Mouse (Mus musculus): Measurements from ENCODE around the gene Gm45233. TPM values are rescaled to one million over a fixed set of nuclear protein-coding genes. Genes with fewer than 3 reads are reported as not detected.

The Gm45233 gene
- polyA plus RNA-seq, 1 experiment from 2014 or later = not detected

GRCm38 (mm10) chr7:43511707-43512478, 68.0 kb downstream of the Gm45233 start:
- Histone ChIP-seq H3K9me3 (ENCODE audit: control insufficient read depth, low read length) (no peaks in the 10 kb centered on the region), H3K9ac (ENCODE audit: low read length) (no peak overlapping the region), H3K27ac (replicated peaks in 1 of 2; ENCODE audit: control insufficient read depth in 1 of 2, insufficient read depth in 1 of 2, low read depth in 2 of 2, low read length in 2 of 2) (no peak overlapping the region), H3K36me3 (ENCODE audit: control insufficient read depth, insufficient read depth, low read length) (no peaks in the 10 kb centered on the region), H3K4me2 (ENCODE audit: low read length) (no peak overlapping the region), H3K4me3 (ENCODE audit: control insufficient read depth in 1 of 2, insufficient read depth in 1 of 2, low read depth in 1 of 2, low read length in 2 of 2) (no peak overlapping the region), H3K27me3 (ENCODE audit: control insufficient read depth, insufficient read depth, low read length) (no peaks in the 10 kb centered on the region), H3K4me1 (ENCODE audit: control insufficient read depth in 2 of 2, insufficient read depth in 2 of 2, low read length in 2 of 2) (no peaks in the 10 kb centered on the region)
- ATAC-seq (ENCODE audit: insufficient number of reproducible peaks, insufficient read depth, low FRiP score, low read depth) = no peak
- 47% methylated on average over 4 of the region's 4 CpGs for WGBS

GRCm38 (mm10) chr7:43512519-43512918, 68.6 kb downstream of the Gm45233 start:
- H3K4me3 ChIP-seq (ENCODE audit: control insufficient read depth in 1 of 2, insufficient read depth in 1 of 2, low read depth in 1 of 2, low read length in 2 of 2) = no peak overlapping the region
- H3K4me2 ChIP-seq (ENCODE audit: low read length) = no peak overlapping the region
- no peaks in the 10 kb centered on the region for H3K36me3 ChIP-seq (ENCODE audit: control insufficient read depth, insufficient read depth, low read length)
- no peaks in the 10 kb centered on the region for H3K27me3 ChIP-seq (ENCODE audit: control insufficient read depth, insufficient read depth, low read length)
- no peak for ATAC-seq (ENCODE audit: insufficient number of reproducible peaks, insufficient read depth, low FRiP score, low read depth)
- no peaks in the 10 kb centered on the region for H3K4me1 ChIP-seq (ENCODE audit: control insufficient read depth in 2 of 2, insufficient read depth in 2 of 2, low read length in 2 of 2)
- H3K9me3 ChIP-seq (ENCODE audit: control insufficient read depth, low read length) = no peaks in the 10 kb centered on the region
- H3K9ac ChIP-seq (ENCODE audit: low read length) = no peak overlapping the region
- H3K27ac ChIP-seq (replicated peaks in 1 of 2; ENCODE audit: control insufficient read depth in 1 of 2, insufficient read depth in 1 of 2, low read depth in 2 of 2, low read length in 2 of 2) = no peak overlapping the region
- WGBS = 73% methylated on average over 4 of the region's 4 CpGs

Small RNA genes lying within 50 kb of the gene (microRNA-seq; reads per million reads assigned to microRNA genes)
- gene Mir7051 = 3.9 reads per million, percentile 11 among the genes with 10 or more reads in this experiment

Other genes starting within 250 kb of the Gm45233 start
- 12.9 and 13.3 TPM in 2 replicates for gene Zfp715, start 130.8 kb upstream of the Gm45233 start, polyA plus RNA-seq (2014; fragmentation: Nextera tagmentation; extraction: Ambion mirVana)
- gene Siglecf, start 92.8 kb upstream of the Gm45233 start, polyA plus RNA-seq (2014; fragmentation: Nextera tagmentation; extraction: Ambion mirVana) = 0.12 and 0.20 TPM in 2 replicates
- 0.08 TPM in 1 of 2 replicates, not detected in the other for gene Siglecg, start 35.9 kb upstream of the Gm45233 start, polyA plus RNA-seq (2014; fragmentation: Nextera tagmentation; extraction: Ambion mirVana)
- not detected in 2 replicates for gene Lim2, start 16.5 kb upstream of the Gm45233 start, polyA plus RNA-seq (2014; fragmentation: Nextera tagmentation; extraction: Ambion mirVana)
- gene Nkg7, start 7.1 kb upstream of the Gm45233 start, polyA plus RNA-seq (2014; fragmentation: Nextera tagmentation; extraction: Ambion mirVana) = 0.30 TPM in 1 of 2 replicates, not detected in the other
- not detected in 2 replicates for gene Cldnd2, start 3.3 kb upstream of the Gm45233 start, polyA plus RNA-seq (2014; fragmentation: Nextera tagmentation; extraction: Ambion mirVana)
- 703 and 738 TPM in 2 replicates for gene Etfb, start within 50 bp of the Gm45233 start, polyA plus RNA-seq (2014; fragmentation: Nextera tagmentation; extraction: Ambion mirVana)
- gene Vsig10l, start 19.0 kb downstream of the Gm45233 start, polyA plus RNA-seq (2014; fragmentation: Nextera tagmentation; extraction: Ambion mirVana) = 2.2 and 2.7 TPM in 2 replicates
- gene Iglon5, start 45.9 kb downstream of the Gm45233 start, polyA plus RNA-seq (2014; fragmentation: Nextera tagmentation; extraction: Ambion mirVana) = 0.07 and 0.09 TPM in 2 replicates
- gene 4931406B18Rik, start 61.8 kb downstream of the Gm45233 start, polyA plus RNA-seq (2014; fragmentation: Nextera tagmentation; extraction: Ambion mirVana) = not detected in 2 replicates
- 1.1 TPM in 2 replicates for gene Cd33, start 100.3 kb downstream of the Gm45233 start, polyA plus RNA-seq (2014; fragmentation: Nextera tagmentation; extraction: Ambion mirVana)
- 1.3 TPM in 2 replicates for gene Zfp658, start 118.1 kb downstream of the Gm45233 start, polyA plus RNA-seq (2014; fragmentation: Nextera tagmentation; extraction: Ambion mirVana)
- 7.8 and 7.9 TPM in 2 replicates for gene Zfp719, start 135.5 kb downstream of the Gm45233 start, polyA plus RNA-seq (2014; fragmentation: Nextera tagmentation; extraction: Ambion mirVana)
- not detected in 2 replicates for gene Zfp819, start 163.0 kb downstream of the Gm45233 start, polyA plus RNA-seq (2014; fragmentation: Nextera tagmentation; extraction: Ambion mirVana)
- gene Ceacam18, start 190.6 kb downstream of the Gm45233 start, polyA plus RNA-seq (2014; fragmentation: Nextera tagmentation; extraction: Ambion mirVana) = not detected in 2 replicates
- 0.31 and 0.49 TPM in 2 replicates for gene Siglece, start 216.0 kb downstream of the Gm45233 start, polyA plus RNA-seq (2014; fragmentation: Nextera tagmentation; extraction: Ambion mirVana)
- gene Ctu1, start 227.9 kb downstream of the Gm45233 start, polyA plus RNA-seq (2014; fragmentation: Nextera tagmentation; extraction: Ambion mirVana) = 3.4 and 4.9 TPM in 2 replicates
- gene Klk14, start 246.3 kb downstream of the Gm45233 start, polyA plus RNA-seq (2014; fragmentation: Nextera tagmentation; extraction: Ambion mirVana) = not detected in 2 replicates